ENCODE assay signal across 10 mouse cellular contexts in genomic region chr11:80564975-80565965, GRCm38 (mm10).
A peak's percentile ranks its signal among the peaks of the same experiment; 100 is the strongest.
DNase-seq lines count a peak whose midpoint lies in the region; ATAC-seq and TF ChIP-seq lines count a peak whose summit lies in the region.
"Had no signal": no experiment of that assay in that cellular context is flagged by ENCODE, and none has a peak within 500 bp of the region (broad histone marks: within the 10 kb centered on the region; RNA-seq: fewer than 3 reads in every experiment).

No protein-coding gene starts in this region.

- H3K9ac ChIP-seq in kidney, embryonic 16.5 days (replicated peaks; ENCODE audit: low read length): no peak overlapping the region
- no peak overlapping the region for H3K9ac ChIP-seq in lung, embryonic 16.5 days (ENCODE audit: low read length)
- H3K9ac ChIP-seq: embryonic facial prominence, embryonic 12.5 days; liver, embryonic 15.5 days had no signal

- no peak overlapping the region for H3K27ac ChIP-seq in kidney, adult 2 months (ENCODE audit: insufficient read depth, low read depth, low read length)
- no peak overlapping the region for H3K27ac ChIP-seq in kidney, embryonic 16.5 days (ENCODE audit: low read length)
- peak overlapping the region; percentile 45 for H3K27ac ChIP-seq in lung, embryonic 16.5 days (ENCODE audit: low read length)
- H3K27ac ChIP-seq: embryonic facial prominence, embryonic 12.5 days; liver, embryonic 15.5 days had no signal

- WGBS in kidney, adult 2 months: 73% methylated on average over 7 of the region's 7 CpGs
- 63% methylated on average over 7 of the region's 7 CpGs for WGBS in kidney, embryonic 16.5 days
- 33% methylated on average over 7 of the region's 7 CpGs for WGBS in lung, embryonic 16.5 days

- TF ChIP-seq POLR2A in kidney, adult 2 months (IDR thresholded peaks at IDR 0.05; ENCODE audit: low read depth, low read length): no peak

- no peak overlapping the region for H3K4me3 ChIP-seq in kidney, adult 2 months (ENCODE audit: insufficient read depth, low read depth, low read length)
- H3K4me3 ChIP-seq in kidney, embryonic 16.5 days (ENCODE audit: low read length): no peak overlapping the region
- H3K4me3 ChIP-seq in lung, embryonic 16.5 days (ENCODE audit: low read length): no peak overlapping the region
- H3K4me3 ChIP-seq: embryonic facial prominence, embryonic 12.5 days; liver, embryonic 15.5 days had no signal

- DNase-seq in kidney, adult 2 months: peak; percentile 53
- peak; percentile 57 for DNase-seq in NIH3T3 (ENCODE audit: low read depth)
- peak; percentile 35 to 39 for DNase-seq in cerebellum, adult 18-20 months
- DNase-seq in right cerebral cortex, postnatal 10 days (ENCODE audit: low spot score in 2 of 2): no peak
- no peak for DNase-seq in gastrocnemius, postnatal 10 days
- DNase-seq in thymus, postnatal 0 days (ENCODE audit: low spot score): no peak

- H3K27me3 ChIP-seq in kidney, adult 2 months (replicated peaks; ENCODE audit: control insufficient read depth, insufficient read depth, low read length): no peaks in the 10 kb centered on the region
- no peaks in the 10 kb centered on the region for H3K27me3 ChIP-seq in kidney, embryonic 16.5 days (ENCODE audit: insufficient read depth, low read length)
- no peaks in the 10 kb centered on the region for H3K27me3 ChIP-seq in lung, embryonic 16.5 days (ENCODE audit: control insufficient read depth, insufficient read depth, low read depth, low read length)
- H3K27me3 ChIP-seq: embryonic facial prominence, embryonic 12.5 days; liver, embryonic 15.5 days had no signal

- H3K4me2 ChIP-seq in kidney, embryonic 16.5 days (replicated peaks; ENCODE audit: low read depth, low read length): no peak overlapping the region
- H3K4me2 ChIP-seq in lung, embryonic 16.5 days (ENCODE audit: low read depth, low read length): 0 out of 2 replicates have a peak overlapping the region, but pooled peaks have one; percentile 14
- H3K4me2 ChIP-seq: embryonic facial prominence, embryonic 12.5 days; liver, embryonic 15.5 days had no signal

- H3K4me1 ChIP-seq in kidney, adult 2 months (ENCODE audit: control insufficient read depth, insufficient read depth, low read length): no peaks in the 10 kb centered on the region
- no peaks in the 10 kb centered on the region for H3K4me1 ChIP-seq in kidney, embryonic 16.5 days (ENCODE audit: insufficient read depth, low read length)
- peaks cover 11% of the 10 kb centered on the region for H3K4me1 ChIP-seq in lung, embryonic 16.5 days (replicated peaks; ENCODE audit: control insufficient read depth, insufficient read depth, low read length)
- H3K4me1 ChIP-seq: liver, embryonic 15.5 days had no signal

- no peaks in the 10 kb centered on the region for H3K9me3 ChIP-seq in kidney, embryonic 16.5 days (ENCODE audit: low read length)
- H3K9me3 ChIP-seq in lung, embryonic 16.5 days (ENCODE audit: control insufficient read depth, low read length): no peaks in the 10 kb centered on the region
- H3K9me3 ChIP-seq: embryonic facial prominence, embryonic 12.5 days; liver, embryonic 15.5 days had no signal

- TF ChIP-seq CTCF in kidney, adult 2 months (conservative IDR thresholded peaks at IDR 0.05; ENCODE audit: insufficient read depth, insufficient read length, low read depth, low read length): no peak

- no peak for ATAC-seq in kidney, embryonic 16.5 days (ENCODE audit: low FRiP score, low TSS enrichment)
- peak; percentile 81 for ATAC-seq in lung, embryonic 16.5 days (ENCODE audit: low read depth)

- no peaks in the 10 kb centered on the region for H3K36me3 ChIP-seq in kidney, adult 2 months (ENCODE audit: control insufficient read depth, insufficient read depth, low read length)
- no peaks in the 10 kb centered on the region for H3K36me3 ChIP-seq in kidney, embryonic 16.5 days (ENCODE audit: insufficient read depth, low read length)
- H3K36me3 ChIP-seq in lung, embryonic 16.5 days (ENCODE audit: control insufficient read depth, insufficient read depth, low read length): no peaks in the 10 kb centered on the region
- H3K36me3 ChIP-seq: embryonic facial prominence, embryonic 12.5 days; liver, embryonic 15.5 days had no signal

Comparison
In these comparisons a context has a peak if more than half of its experiments do, and no peak if none do; other contexts are left out.
1. DNase-seq: peak in kidney, adult 2 months (single experiment), NIH3T3 (single experiment) and cerebellum, adult 18-20 months (2 of 2); none in right cerebral cortex, postnatal 10 days (0 of 2), gastrocnemius, postnatal 10 days (single experiment) and thymus, postnatal 0 days (single experiment).